Mouse (Mus musculus) brain, embryonic 14.5 days (tissue): ENCODE measurements around the gene Cs.

Source experiments
- CTCF ChIP-seq: fragments of 200-500 bp; IDR thresholded peaks from 2 replicates; pipeline ENCODE4 v1.5.1; 2012; ENCODE audit warnings: inconsistent platforms, mild to moderate bottlenecking, moderate library complexity, borderline replicate concordance; ENCODE audit not compliant: insufficient read depth, insufficient read length; ENCODE audit errors: extremely low read depth
- POLR2A ChIP-seq: fragments of 200-500 bp; IDR thresholded peaks from 2 replicates; pipeline ENCODE4 v1.6.1; 2012; ENCODE audit warnings: mild to moderate bottlenecking, inconsistent platforms, borderline replicate concordance; ENCODE audit not compliant: poor library complexity, insufficient read depth, insufficient read length, severe bottlenecking; ENCODE audit errors: extremely low read depth

GRCm38 (mm10) chr10:128335582-128335981 is 2.0 kb upstream of the Cs start:
- peak; percentile 74 for TF ChIP-seq CTCF
- TF ChIP-seq POLR2A, result no peak
